Mouse (Mus musculus) stomach, embryonic 16.5 days (tissue): Measurements from ENCODE around the gene Meiob. TPM values are rescaled to one million over a fixed set of nuclear protein-coding genes. Genes with fewer than 3 reads are reported as not detected.

ENCODE experiments used
- ATAC-seq: fragments of 200-750 bp; cut with Nextera tagmentation; 2 replicates; pipeline ENCODE4 v1.8.0; 2017; ENCODE audit warnings: moderate number of reproducible peaks, moderate TSS enrichment; ENCODE audit not compliant: insufficient read depth, low FRiP score
- H3K27ac ChIP-seq: fragments of 300-500 bp; sonication (generic); 2 replicates; pipeline ENCODE4 v1.5.1; 2014; ENCODE audit warnings: low read length
- H3K27me3 ChIP-seq: fragments of 300-500 bp; sonication (generic); 2 replicates; pipeline ENCODE4 v1.6.1; 2014; ENCODE audit warnings: low read length, control low read depth, mixed read lengths; ENCODE audit not compliant: control insufficient read depth, insufficient read depth
- H3K36me3 ChIP-seq: fragments of 300-500 bp; sonication (generic); 2 replicates; pipeline ENCODE4 v1.6.1; 2014; ENCODE audit warnings: low read length; ENCODE audit not compliant: control insufficient read depth, insufficient read depth
- H3K4me1 ChIP-seq: fragments of 300-500 bp; sonication (generic); 2 replicates; pipeline ENCODE4 v1.6.1; 2014; ENCODE audit warnings: low read length, control low read depth, mixed read lengths; ENCODE audit not compliant: control insufficient read depth, insufficient read depth
- H3K4me2 ChIP-seq: fragments of 300-500 bp; sonication (generic); 2 replicates; pipeline ENCODE4 v1.6.1; 2014; ENCODE audit warnings: low read depth, low read length, mixed read lengths
- H3K4me3 ChIP-seq: fragments of 300-500 bp; sonication (generic); replicated peaks from 2 replicates; pipeline ENCODE4 v1.5.1; 2014; ENCODE audit warnings: mild to moderate bottlenecking, low read length
- H3K9ac ChIP-seq: fragments of 300-500 bp; sonication (generic); 2 replicates; pipeline ENCODE4 v1.6.1; 2014; ENCODE audit warnings: low read length
- H3K9me3 ChIP-seq: fragments of 300-500 bp; sonication (generic); replicated peaks from 2 replicates; pipeline ENCODE4 v1.6.1; 2016; ENCODE audit warnings: low read length, control low read depth; ENCODE audit not compliant: control insufficient read depth
- WGBS: fragments of 180-500 bp; shearing (Covaris S2); extraction: QIAGEN DNeasy Blood & Tissue Kit; methylation state at CpG from one replicate; pipeline ENCODE4 v1.1.7; 2014; 5-methylcytosine and 5-hydroxymethylcytosine counted together
- polyA plus RNA-seq: library from polyadenylated mRNA; unstranded; fragments of >200 nt; fragmentation: Nextera tagmentation; extraction: Ambion mirVana; gene quantifications from 2 replicates; pipeline ENCODE4 v1.2.1, GENCODE M21; 2015

Gene Meiob
- polyA plus RNA-seq, 1 experiment from 2014 or later: 0.10 TPM

- no peak for ATAC-seq
- no peak overlapping the region for H3K27ac ChIP-seq
- H3K36me3 ChIP-seq: no peaks in the 10 kb centered on the region
- H3K27me3 ChIP-seq: no peaks in the 10 kb centered on the region
- no peaks in the 10 kb centered on the region for H3K4me1 ChIP-seq
- WGBS: 63% methylated on average over 2 of the region's 2 CpGs
- H3K9me3 ChIP-seq: peaks cover 5% of the 10 kb centered on the region; the same call in 1 of the 2 replicates
- H3K4me2 ChIP-seq: no peak overlapping the region
- no peak overlapping the region for H3K9ac ChIP-seq
- H3K4me3 ChIP-seq: no peak overlapping the region
Observed at GRCm38 (mm10) chr17:24777073-24777472, 27.0 kb upstream of the Meiob start.

GRCm38 (mm10) chr17:24780821-24781220 lies 23.3 kb upstream of the Meiob start:
- WGBS: 90% methylated on average over 2 of the region's 2 CpGs
- H3K4me1 ChIP-seq: no peaks in the 10 kb centered on the region
- no peak overlapping the region for H3K4me2 ChIP-seq
- no peaks in the 10 kb centered on the region for H3K27me3 ChIP-seq
- H3K9ac ChIP-seq: no peak overlapping the region
- H3K27ac ChIP-seq: no peak overlapping the region
- no peak overlapping the region for H3K4me3 ChIP-seq
- no peak for ATAC-seq
- no peaks in the 10 kb centered on the region for H3K9me3 ChIP-seq
- H3K36me3 ChIP-seq: no peaks in the 10 kb centered on the region

- Histone ChIP-seq H3K27ac (no peak overlapping the region), H3K4me3 (no peak overlapping the region), H3K36me3 (no peaks in the 10 kb centered on the region), H3K9ac (no peak overlapping the region), H3K4me2 (no peak overlapping the region), H3K4me1 (no peaks in the 10 kb centered on the region), H3K9me3 (no peaks in the 10 kb centered on the region), H3K27me3 (no peaks in the 10 kb centered on the region)
- ATAC-seq: no peak
- WGBS: 43% methylated on average over 8 of the region's 8 CpGs
Observed at GRCm38 (mm10) chr17:24792190-24792589, 11.9 kb upstream of the Meiob start.

- WGBS: 75% methylated on average over 12 of the region's 12 CpGs
Observed at GRCm38 (mm10) chr17:24794791-24795190, 9.3 kb upstream of the Meiob start.

GRCm38 (mm10) chr17:24796969-24797368 lies 7.1 kb upstream of the Meiob start:
- ATAC-seq: no peak
- Histone ChIP-seq H3K27me3 (no peaks in the 10 kb centered on the region), H3K4me3 (no peak overlapping the region), H3K9ac (no peak overlapping the region), H3K4me1 (no peaks in the 10 kb centered on the region), H3K4me2 (no peak overlapping the region), H3K9me3 (no peaks in the 10 kb centered on the region), H3K27ac (no peak overlapping the region), H3K36me3 (no peaks in the 10 kb centered on the region)
- WGBS: 59% methylated on average over 3 of the region's 3 CpGs

More at GRCm38 (mm10) chr17:24794791-24795190, 9.3 kb upstream of the Meiob start:
- Histone ChIP-seq H3K36me3 (no peaks in the 10 kb centered on the region), H3K4me3 (no peak overlapping the region), H3K4me2 (no peak overlapping the region), H3K9ac (no peak overlapping the region), H3K4me1 (no peaks in the 10 kb centered on the region), H3K27ac (no peak overlapping the region), H3K9me3 (no peaks in the 10 kb centered on the region), H3K27me3 (no peaks in the 10 kb centered on the region)
- ATAC-seq: no peak

- Histone ChIP-seq H3K4me1 (no peaks in the 10 kb centered on the region), H3K4me3 (no peak overlapping the region)
Observed at GRCm38 (mm10) chr17:24798229-24798628, 5.9 kb upstream of the Meiob start.

GRCm38 (mm10) chr17:24799476-24799875 lies 4.6 kb upstream of the Meiob start:
- ATAC-seq: no peak
- Histone ChIP-seq H3K27ac (no peak overlapping the region), H3K36me3 (no peaks in the 10 kb centered on the region), H3K4me3 (no peak overlapping the region), H3K4me2 (no peak overlapping the region), H3K9ac (no peak overlapping the region), H3K4me1 (peaks cover under 1% of the 10 kb centered on the region; the same call in 1 of the 2 replicates), H3K9me3 (no peaks in the 10 kb centered on the region), H3K27me3 (no peaks in the 10 kb centered on the region)
- 89% methylated on average over 4 of the region's 4 CpGs for WGBS

More at GRCm38 (mm10) chr17:24798229-24798628, 5.9 kb upstream of the Meiob start:
- H3K27me3 ChIP-seq: no peaks in the 10 kb centered on the region
- no peak overlapping the region for H3K9ac ChIP-seq
- ATAC-seq: no peak
- H3K27ac ChIP-seq: no peak overlapping the region
- 55% methylated on average over 9 of the region's 9 CpGs for WGBS
- no peaks in the 10 kb centered on the region for H3K36me3 ChIP-seq
- H3K9me3 ChIP-seq: no peaks in the 10 kb centered on the region
- no peak overlapping the region for H3K4me2 ChIP-seq

GRCm38 (mm10) chr17:24800524-24800923 lies 3.6 kb upstream of the Meiob start:
- ATAC-seq: no peak
- 50% methylated on average over 3 of the region's 3 CpGs for WGBS
- H3K36me3 ChIP-seq: no peaks in the 10 kb centered on the region
- H3K27ac ChIP-seq: no peak overlapping the region
- H3K9ac ChIP-seq: no peak overlapping the region
- peaks cover 3% of the 10 kb centered on the region; the same call in 1 of the 2 replicates for H3K4me1 ChIP-seq
- H3K9me3 ChIP-seq: no peaks in the 10 kb centered on the region
- H3K27me3 ChIP-seq: no peaks in the 10 kb centered on the region
- H3K4me2 ChIP-seq: no peak overlapping the region
- H3K4me3 ChIP-seq: no peak overlapping the region

- no peaks in the 10 kb centered on the region for H3K4me1 ChIP-seq
Observed at GRCm38 (mm10) chr17:24811211-24811610, 7.1 kb downstream of the Meiob start.

GRCm38 (mm10) chr17:24812215-24812614 lies 8.1 kb downstream of the Meiob start:
- ATAC-seq: no peak
- WGBS: 25% methylated on average over 2 of the region's 2 CpGs
- H3K9me3 ChIP-seq: no peaks in the 10 kb centered on the region

More at GRCm38 (mm10) chr17:24811211-24811610, 7.1 kb downstream of the Meiob start:
- Histone ChIP-seq H3K9me3 (no peaks in the 10 kb centered on the region), H3K4me3 (no peak overlapping the region), H3K27ac (no peak overlapping the region), H3K27me3 (no peaks in the 10 kb centered on the region), H3K36me3 (no peaks in the 10 kb centered on the region), H3K4me2 (no peak overlapping the region), H3K9ac (no peak overlapping the region)
- 71% methylated on average over 3 of the region's 3 CpGs for WGBS
- ATAC-seq: no peak

More at GRCm38 (mm10) chr17:24812215-24812614, 8.1 kb downstream of the Meiob start:
- Histone ChIP-seq H3K4me1 (no peaks in the 10 kb centered on the region), H3K27me3 (no peaks in the 10 kb centered on the region), H3K27ac (no peak overlapping the region), H3K4me2 (no peak overlapping the region), H3K4me3 (no peak overlapping the region), H3K9ac (no peak overlapping the region), H3K36me3 (no peaks in the 10 kb centered on the region)
